Mouse (Mus musculus) thymus, adult 2 months (tissue): Measurements from ENCODE around the gene Cyb561. TPM values are rescaled to one million over a fixed set of nuclear protein-coding genes. Genes with fewer than 3 reads are reported as not detected.
A peak's percentile ranks its signal among the peaks of the same experiment; 100 is the strongest.

Experiments used
- DNase-seq: peaks from one replicate; pipeline ENCODE4 v3.0.0; 2021
- H3K27ac ChIP-seq: fragments of 200-500 bp; 2 replicates; pipeline ENCODE4 v1.5.1; 2012; ENCODE audit warnings: low read length, control low read depth; ENCODE audit not compliant: control insufficient read depth, insufficient read depth
- H3K27me3 ChIP-seq: fragments of 200-500 bp; 2 replicates; pipeline ENCODE4 v1.6.1; 2012; ENCODE audit warnings: mild to moderate bottlenecking, low read length, moderate library complexity, mixed read lengths; ENCODE audit not compliant: control insufficient read depth, insufficient read depth
- H3K36me3 ChIP-seq: fragments of 200-500 bp; 2 replicates; pipeline ENCODE4 v1.6.1; 2012; ENCODE audit warnings: mild to moderate bottlenecking, low read length, moderate library complexity; ENCODE audit not compliant: control insufficient read depth, insufficient read depth
- H3K4me1 ChIP-seq: fragments of 200-500 bp; replicated peaks from 2 replicates; pipeline ENCODE4 v1.6.1; 2012; ENCODE audit warnings: low read length; ENCODE audit not compliant: control insufficient read depth, insufficient read depth
- H3K4me3 ChIP-seq: fragments of 200-500 bp; 2 replicates; pipeline ENCODE4 v1.5.1; 2012; ENCODE audit warnings: mild to moderate bottlenecking, low read length, control low read depth, moderate library complexity; ENCODE audit not compliant: control insufficient read depth, insufficient read depth
- CTCF ChIP-seq: fragments of 200-500 bp; IDR thresholded peaks from 2 replicates; pipeline ENCODE4 v1.5.1; 2012; ENCODE audit warnings: mild to moderate bottlenecking, control low read depth, low read length, moderate library complexity, borderline replicate concordance; ENCODE audit not compliant: control insufficient read depth, poor library complexity, insufficient read depth; ENCODE audit errors: extremely low read depth
- POLR2A ChIP-seq: fragments of 200-500 bp; IDR thresholded peaks from 2 replicates; pipeline ENCODE4 v1.6.1; 2012; ENCODE audit warnings: mild to moderate bottlenecking, low read length, control low read depth, moderate library complexity; ENCODE audit not compliant: control insufficient read depth, poor library complexity, insufficient read depth; ENCODE audit errors: extremely low read depth
- WGBS: fragments of 180-500 bp; shearing (Covaris S2); methylation state at CpG from one replicate; pipeline ENCODE4 v1.1.7; 2018; 5-methylcytosine and 5-hydroxymethylcytosine counted together
- polyA plus RNA-seq: library from polyadenylated mRNA; depleted of rRNA; stranded (reverse); fragments of >200 nt; gene quantifications from 2 replicates; pipeline ENCODE4 v1.2.3, GENCODE M21; 2012

Gene Cyb561
- polyA plus RNA-seq, 1 experiment, result 9.4 TPM

DNA sequence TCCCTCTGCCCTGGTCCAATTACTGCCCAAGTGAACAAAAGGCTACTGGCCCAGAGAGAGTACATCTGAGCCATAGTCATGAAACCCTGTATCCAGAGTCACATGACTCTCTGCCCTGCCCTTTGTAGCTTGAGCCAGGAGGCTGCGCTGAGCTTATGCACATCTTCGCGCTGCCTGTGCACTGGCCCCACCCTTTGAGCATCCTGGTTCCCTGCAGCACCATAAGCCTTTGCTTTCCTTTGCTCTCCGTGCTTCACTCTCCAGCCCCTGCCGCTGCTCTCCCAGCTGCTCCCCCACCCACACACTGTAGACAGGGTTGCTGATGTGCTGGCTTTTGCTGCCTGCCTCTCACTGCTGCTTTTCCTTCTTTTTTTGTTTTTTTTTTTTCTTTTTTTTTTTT lies 39.6 kb downstream of the Cyb561 start:
- no peaks in the 10 kb centered on the region for H3K27me3 ChIP-seq
- H3K27ac ChIP-seq, result no peak overlapping the region
- no peaks in the 10 kb centered on the region for H3K36me3 ChIP-seq
- no peak for DNase-seq
- TF ChIP-seq POLR2A (no peak), CTCF (no peak)
- 96% methylated on average over 5 of the region's 5 CpGs for WGBS
- no peak overlapping the region for H3K4me3 ChIP-seq
- H3K4me1 ChIP-seq, result no peaks in the 10 kb centered on the region

GRCm38 (mm10) chr11:105911592-105912375 lies 41.4 kb downstream of the Cyb561 start:
- H3K4me1 ChIP-seq, result no peaks in the 10 kb centered on the region
- WGBS, result 27% methylated on average over 4 of the region's 4 CpGs
- no peak overlapping the region for H3K4me3 ChIP-seq
- H3K27me3 ChIP-seq, result no peaks in the 10 kb centered on the region
- no peaks in the 10 kb centered on the region for H3K36me3 ChIP-seq
- H3K27ac ChIP-seq, result no peak overlapping the region
- DNase-seq, result peak; percentile 69
- TF ChIP-seq POLR2A (no peak), CTCF (no peak)

DNA sequence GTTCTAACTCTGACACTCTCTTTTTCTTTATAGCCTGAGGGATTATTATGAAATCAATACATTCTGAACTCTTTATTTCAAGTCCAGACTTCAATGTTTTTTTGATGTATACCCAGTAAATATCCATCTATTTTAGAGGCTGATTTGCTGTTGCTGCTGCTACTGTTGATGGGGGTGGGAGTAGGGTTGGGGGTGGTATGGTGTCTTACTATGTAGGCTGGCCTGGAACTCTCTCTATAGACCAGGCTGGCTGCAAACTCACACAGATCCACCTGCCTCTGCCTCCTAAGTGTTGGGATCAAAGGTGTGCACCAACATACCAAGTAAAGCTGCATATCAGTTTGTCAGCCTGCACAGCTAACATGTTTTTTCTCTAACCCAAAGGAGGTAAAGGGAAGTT lies 42.0 kb downstream of the Cyb561 start:
- Histone ChIP-seq H3K4me1 (no peaks in the 10 kb centered on the region), H3K27me3 (no peaks in the 10 kb centered on the region), H3K4me3 (no peak overlapping the region), H3K36me3 (no peaks in the 10 kb centered on the region), H3K27ac (no peak overlapping the region)
- TF ChIP-seq POLR2A (no peak), CTCF (no peak)
- no peak for DNase-seq

DNA sequence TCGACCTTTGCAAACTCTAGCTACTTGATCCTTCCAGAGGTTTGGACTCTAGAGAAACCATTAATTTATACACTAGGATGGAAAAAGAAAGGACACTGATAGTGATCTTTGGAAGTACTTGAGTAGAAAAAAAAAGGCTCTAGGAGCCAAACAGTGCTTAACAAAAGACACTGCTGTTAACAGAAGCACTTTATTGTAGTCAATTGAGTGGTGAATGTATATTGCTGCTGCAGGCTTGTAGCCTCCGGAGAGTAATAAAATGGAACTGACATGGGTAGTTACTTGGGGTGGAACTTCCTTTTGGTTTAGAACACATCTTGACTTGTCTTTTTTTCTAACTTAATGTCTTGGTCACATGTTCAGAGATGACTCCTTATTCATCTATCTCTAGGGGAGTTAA lies 43.5 kb downstream of the Cyb561 start:
- H3K4me3 ChIP-seq, result no peak overlapping the region
- no peaks in the 10 kb centered on the region for H3K4me1 ChIP-seq
- H3K36me3 ChIP-seq, result no peaks in the 10 kb centered on the region
- H3K27me3 ChIP-seq, result no peaks in the 10 kb centered on the region
- 89% methylated on average over 2 of the region's 2 CpGs for WGBS
- no peak overlapping the region for H3K27ac ChIP-seq
- TF ChIP-seq POLR2A (no peak), CTCF (no peak)
- DNase-seq, result no peak

DNA sequence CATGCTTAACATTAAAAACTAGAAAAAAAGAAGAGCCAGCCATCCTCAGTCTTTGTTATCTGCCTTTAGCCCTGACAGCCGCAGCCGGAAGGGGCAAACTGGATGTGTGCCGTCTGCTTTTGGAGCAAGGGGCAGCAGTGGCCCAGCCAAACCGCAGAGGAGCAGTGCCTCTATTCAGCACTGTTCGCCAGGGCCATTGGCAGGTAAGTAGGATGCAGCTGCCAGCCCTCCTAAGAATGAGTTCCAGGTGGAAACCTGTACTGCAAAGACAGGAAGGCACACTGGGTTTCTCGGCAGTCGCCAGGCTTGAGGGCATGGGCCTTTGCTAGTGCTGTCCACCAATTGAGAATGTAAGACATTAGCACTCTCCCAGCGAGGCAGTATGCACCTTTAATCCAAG lies 44.2 kb downstream of the Cyb561 start:
- Histone ChIP-seq H3K27ac (no peak overlapping the region), H3K4me1 (no peaks in the 10 kb centered on the region), H3K4me3 (no peak overlapping the region), H3K27me3 (no peaks in the 10 kb centered on the region), H3K36me3 (no peaks in the 10 kb centered on the region)
- no peak for DNase-seq
- 97% methylated on average over 8 of the region's 8 CpGs for WGBS
- TF ChIP-seq CTCF (no peak), POLR2A (no peak)

DNA sequence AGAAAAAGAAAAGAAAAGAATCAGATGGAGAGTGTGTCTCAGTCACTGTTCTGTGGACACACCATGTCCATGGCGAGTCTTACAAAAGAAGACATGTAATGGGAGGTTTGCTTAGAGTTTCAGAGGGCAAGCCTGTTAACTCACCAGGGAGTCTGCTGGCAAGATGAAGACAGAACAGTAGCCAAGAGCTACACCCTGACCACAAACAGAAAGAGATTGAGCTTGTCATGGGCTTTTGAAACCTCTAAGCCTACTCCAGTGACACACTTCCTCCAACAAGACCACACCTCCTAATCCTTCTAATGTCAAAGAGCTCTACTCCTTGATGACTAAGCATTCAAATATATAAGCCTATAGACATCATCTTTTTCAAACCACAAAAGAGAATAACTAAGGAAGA lies 45.8 kb downstream of the Cyb561 start:
- H3K36me3 ChIP-seq, result no peaks in the 10 kb centered on the region
- no peaks in the 10 kb centered on the region for H3K27me3 ChIP-seq
- no peaks in the 10 kb centered on the region for H3K4me1 ChIP-seq
- H3K27ac ChIP-seq, result no peak overlapping the region
- 98% methylated on average over 1 of the region's 1 CpGs for WGBS
- DNase-seq, result no peak
- H3K4me3 ChIP-seq, result no peak overlapping the region
- TF ChIP-seq POLR2A (no peak), CTCF (no peak)

DNA sequence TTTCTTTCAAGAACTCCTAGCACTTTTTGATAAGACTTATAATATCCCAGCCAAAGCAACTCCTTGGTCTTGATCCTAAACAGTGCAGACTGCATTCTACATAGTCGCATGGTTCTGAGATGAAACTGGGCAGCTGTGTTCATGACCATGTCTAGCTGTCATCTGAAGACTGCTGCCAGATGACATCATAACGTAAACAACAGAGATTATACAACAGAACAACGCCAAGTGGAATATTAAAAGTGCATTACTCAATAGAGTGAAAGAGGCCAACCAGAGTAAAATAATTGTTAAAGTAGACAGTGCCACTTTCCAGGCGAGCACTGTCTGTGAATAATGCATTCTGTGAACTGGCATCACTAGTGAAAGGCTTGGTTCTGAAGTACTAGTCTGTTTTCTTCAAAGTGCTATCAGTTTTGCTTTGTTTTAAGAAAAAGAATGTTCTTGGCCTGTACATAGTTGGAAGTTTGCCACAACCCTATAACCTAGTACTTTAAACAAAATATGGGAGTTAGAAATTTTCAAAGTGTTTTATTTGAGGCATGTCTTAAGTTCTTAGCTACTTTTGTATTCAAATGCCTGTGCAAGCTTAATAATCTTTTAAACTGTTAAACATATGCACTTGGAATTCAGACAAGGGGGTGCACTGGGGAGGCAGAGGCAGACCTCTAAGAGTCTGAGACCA lies 47.5 kb downstream of the Cyb561 start:
- 84% methylated on average over 4 of the region's 4 CpGs for WGBS
- no peaks in the 10 kb centered on the region for H3K27me3 ChIP-seq
- H3K4me1 ChIP-seq, result no peaks in the 10 kb centered on the region
- H3K4me3 ChIP-seq, result no peak overlapping the region
- no peak overlapping the region for H3K27ac ChIP-seq
- H3K36me3 ChIP-seq, result no peaks in the 10 kb centered on the region
- TF ChIP-seq CTCF (no peak), POLR2A (no peak)
- DNase-seq, result no peak
